Mouse (Mus musculus): ENCODE data around the gene C1ql2. TPM values are rescaled to one million over a fixed set of nuclear protein-coding genes. Genes with fewer than 3 reads are reported as not detected.

Gene C1ql2
- total RNA-seq, 2 experiments from 2014 or later = not detected

DNA sequence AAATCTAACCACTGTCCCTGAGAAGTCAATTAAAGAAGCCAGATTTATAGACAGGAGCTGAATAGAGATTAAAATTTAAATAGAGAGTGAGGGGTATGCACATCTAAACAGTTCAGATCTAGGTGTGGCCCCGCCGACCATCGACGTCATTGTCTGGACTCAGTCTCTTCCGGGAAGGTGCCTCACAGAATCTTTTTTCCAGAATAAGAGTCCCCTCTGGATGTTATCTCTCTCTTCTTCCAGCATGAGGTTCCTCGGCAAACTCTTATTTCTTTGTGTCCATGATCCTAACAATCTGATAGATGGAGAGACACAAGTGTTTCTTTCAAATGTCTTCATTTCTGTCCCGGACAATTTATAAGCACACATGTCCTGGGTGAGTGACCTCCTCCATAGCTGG is 33.7 kb downstream of the C1ql2 start:
- ATAC-seq (replicated peaks; ENCODE audit: low FRiP score, low TSS enrichment, poor library complexity, severe bottlenecking) = no peak

- no peak for ATAC-seq (replicated peaks; ENCODE audit: low FRiP score, low TSS enrichment, poor library complexity, severe bottlenecking)
Measured at GRCm38 (mm10) chr1:120374832-120375231, 34.5 kb downstream of the C1ql2 start.

- no peak for ATAC-seq (replicated peaks; ENCODE audit: low FRiP score, low TSS enrichment, poor library complexity, severe bottlenecking)
Measured at GRCm38 (mm10) chr1:120385029-120385571, 44.7 kb downstream of the C1ql2 start.

DNA sequence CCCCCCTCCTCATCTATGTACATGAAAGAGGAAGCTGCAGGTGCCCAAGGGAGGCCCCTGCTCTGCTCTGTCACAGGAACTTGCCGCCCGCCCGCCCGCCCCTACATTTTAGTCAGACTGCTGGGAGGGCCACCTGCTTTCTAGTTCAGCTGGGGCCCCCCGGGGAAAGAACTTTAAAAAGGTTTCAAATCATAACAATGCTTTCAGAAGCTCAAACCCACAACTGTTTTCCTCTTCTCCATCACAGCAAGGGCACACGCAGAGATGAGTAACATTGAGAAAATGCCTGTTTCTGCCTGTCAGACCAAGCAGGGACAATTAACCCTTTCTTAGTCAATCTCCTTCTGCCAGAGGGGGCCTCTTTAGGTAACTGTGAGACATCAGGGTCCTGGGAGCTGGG is 49.4 kb downstream of the C1ql2 start:
- ATAC-seq (replicated peaks; ENCODE audit: low FRiP score, low TSS enrichment, poor library complexity, severe bottlenecking) = no peak

DNA sequence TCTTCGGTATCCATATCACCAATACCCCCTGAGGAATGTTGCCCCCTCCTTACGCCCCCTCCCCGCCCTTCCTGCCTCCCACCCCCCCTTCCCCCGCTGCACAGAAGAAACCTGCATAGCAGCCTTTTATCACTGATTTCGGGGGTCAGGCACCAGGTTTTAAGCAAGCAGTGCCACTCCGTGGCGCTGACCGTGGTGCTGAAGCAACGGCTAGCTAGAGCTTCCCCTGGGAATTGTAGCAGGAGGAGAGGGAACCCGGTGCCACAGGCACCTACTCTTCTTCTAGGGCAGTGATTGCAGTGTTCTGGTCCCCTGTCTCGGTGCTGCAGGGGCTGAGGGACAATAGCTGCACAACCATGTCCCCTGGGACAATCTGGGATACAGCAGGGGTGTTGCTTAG is 50.0 kb downstream of the C1ql2 start:
- ATAC-seq (replicated peaks; ENCODE audit: low FRiP score, low TSS enrichment, poor library complexity, severe bottlenecking) = no peak

Other genes starting within 250 kb of the C1ql2 start
- 120 and 154 TPM in 2 replicates for gene Dbi, start 219.5 kb upstream of the C1ql2 start, total RNA-seq (2014; fragmentation: Nextera tagmentation)
- gene Dbi, start 219.5 kb upstream of the C1ql2 start, total RNA-seq (2017) = 135 and 188 TPM in 2 replicates
- gene 3110009E18Rik, start 219.4 kb upstream of the C1ql2 start, total RNA-seq (2014; fragmentation: Nextera tagmentation) = 9.2 and 20.1 TPM in 2 replicates
- gene 3110009E18Rik, start 219.4 kb upstream of the C1ql2 start, total RNA-seq (2017) = 1.7 and 11.7 TPM in 2 replicates
- 120 and 172 TPM in 2 replicates for gene Steap3, start 67.9 kb upstream of the C1ql2 start, total RNA-seq (2014; fragmentation: Nextera tagmentation)
- 28.2 and 43.0 TPM in 2 replicates for gene Steap3, start 67.9 kb upstream of the C1ql2 start, total RNA-seq (2017)
- not detected in 2 replicates for gene Marco, start 164.4 kb downstream of the C1ql2 start, total RNA-seq (2014; fragmentation: Nextera tagmentation)
- gene Marco, start 164.4 kb downstream of the C1ql2 start, total RNA-seq (2017) = not detected in 2 replicates

All from megakaryocyte-erythroid progenitor cell, adult 5-6 weeks (primary cell).